Comparison of ENCODE assay signal across 8 mouse cellular contexts in genomic region chr5:148026401-148027349, GRCm38 (mm10).
DNase-seq lines count a peak whose midpoint lies in the region; ATAC-seq and TF ChIP-seq lines count a peak whose summit lies in the region.

No protein-coding gene starts in this region.

- peaks cover 4% of the 10 kb centered on the region for H3K4me1 ChIP-seq in cortical plate, adult 2 months (ENCODE audit: control insufficient read depth, insufficient read depth, low read length)
- H3K4me1 ChIP-seq in heart, postnatal 0 days (ENCODE audit: control insufficient read depth, insufficient read depth): peaks cover 4% of the 10 kb centered on the region; the same call in 1 of the 2 replicates
- no peaks in the 10 kb centered on the region for H3K4me1 ChIP-seq in midbrain, embryonic 11.5 days (ENCODE audit: control insufficient read depth, insufficient read depth, low read length)

- H3K27ac ChIP-seq in cortical plate, adult 2 months (ENCODE audit: insufficient read depth, low read length): 0 out of 2 replicates have a peak overlapping the region, but pooled peaks have one; percentile 10
- peak overlapping the region; percentile 61 for H3K27ac ChIP-seq in heart, postnatal 0 days (ENCODE audit: low read depth)
- H3K27ac ChIP-seq in midbrain, embryonic 11.5 days (ENCODE audit: low read depth, low read length): no peak overlapping the region

- TF ChIP-seq CTCF in cortical plate, adult 2 months (IDR thresholded peaks at IDR 0.05; ENCODE audit: extremely low read depth, insufficient read depth, low read length): 0 out of 2 replicates have a peak, but pooled peaks have one; percentile 26
- peak; percentile 48 for TF ChIP-seq CTCF in heart, postnatal 0 days (IDR thresholded peaks at IDR 0.05; ENCODE audit: low read depth)

- H3K9me3 ChIP-seq in heart, postnatal 0 days (replicated peaks; ENCODE audit: control insufficient read depth, low read length): no peaks in the 10 kb centered on the region
- H3K9me3 ChIP-seq in midbrain, embryonic 11.5 days (ENCODE audit: control insufficient read depth, low read length): no peaks in the 10 kb centered on the region

- H3K4me3 ChIP-seq in cortical plate, adult 2 months (ENCODE audit: insufficient read depth, low read length): no peak overlapping the region
- H3K4me3 ChIP-seq in heart, postnatal 0 days (ENCODE audit: low read depth, low read length): peak overlapping the region; percentile 25
- no peak overlapping the region for H3K4me3 ChIP-seq in midbrain, embryonic 11.5 days (ENCODE audit: low read depth, low read length)

- no peak for TF ChIP-seq POLR2A in cortical plate, adult 2 months (IDR thresholded peaks at IDR 0.05; ENCODE audit: extremely low read depth, insufficient read depth, low read length)

- peak; percentile 94 for ATAC-seq in heart, postnatal 0 days (ENCODE audit: insufficient read depth, low read depth)
- ATAC-seq in midbrain, embryonic 11.5 days (ENCODE audit: low FRiP score): peak; percentile 59

- peak overlapping the region; percentile 57 for H3K4me2 ChIP-seq in heart, postnatal 0 days (ENCODE audit: low read depth, low read length)
- no peak overlapping the region for H3K4me2 ChIP-seq in midbrain, embryonic 11.5 days

- peak; percentile 17 for DNase-seq in adrenal gland, postnatal 14 days
- no peak for DNase-seq in adrenal gland, postnatal 25 days
- peak; percentile 10 for DNase-seq in 416B (ENCODE audit: low read depth)
- DNase-seq in heart, postnatal 0 days (ENCODE audit: low spot score): peak; percentile 43
- peak; percentile 82 for DNase-seq in midbrain, embryonic 11.5 days (ENCODE audit: low spot score, missing footprints)
- no peak for DNase-seq in adipocyte (ENCODE audit: low spot score)
- DNase-seq in ovary, postnatal 14 days (ENCODE audit: low spot score): no peak

- no peak overlapping the region for H3K9ac ChIP-seq in heart, postnatal 0 days (replicated peaks; ENCODE audit: low read depth, low read length)
- H3K9ac ChIP-seq in midbrain, embryonic 11.5 days (ENCODE audit: low read length): no peak overlapping the region

- WGBS in heart, postnatal 0 days: 37% methylated on average over 26 of the region's 26 CpGs
- WGBS in midbrain, embryonic 11.5 days: 57% methylated on average over 26 of the region's 26 CpGs

- H3K36me3 ChIP-seq in heart, postnatal 0 days (replicated peaks; ENCODE audit: control insufficient read depth, insufficient read depth, low read length): no peaks in the 10 kb centered on the region
- no peaks in the 10 kb centered on the region for H3K36me3 ChIP-seq in midbrain, embryonic 11.5 days (ENCODE audit: control insufficient read depth, insufficient read depth, low read length)

- no peak for TF ChIP-seq EP300 in heart, postnatal 0 days (IDR thresholded peaks at IDR 0.05; ENCODE audit: low read depth)

- no peaks in the 10 kb centered on the region for H3K27me3 ChIP-seq in heart, postnatal 0 days (ENCODE audit: control insufficient read depth, insufficient read depth, low read length)
- H3K27me3 ChIP-seq in midbrain, embryonic 11.5 days (ENCODE audit: control insufficient read depth, insufficient read depth, low read length): no peaks in the 10 kb centered on the region

Comparison
In these comparisons a context has a peak if more than half of its experiments do, and no peak if none do; other contexts are left out.
1. DNase-seq: peak in adrenal gland, postnatal 14 days (single experiment), 416B (single experiment), heart, postnatal 0 days (single experiment) and midbrain, embryonic 11.5 days (single experiment); none in adrenal gland, postnatal 25 days (single experiment), adipocyte (single experiment) and ovary, postnatal 14 days (single experiment).